29 mouse cellular contexts compared by ENCODE assay signal in genomic region chr7:19914558-19914957, GRCm38 (mm10). TPM values are rescaled to one million over a fixed set of nuclear protein-coding genes. Genes with fewer than 3 reads are reported as not detected.
"Had no signal": no experiment of that assay in that cellular context is flagged by ENCODE, and none has a peak within 500 bp of the region (broad histone marks: within the 10 kb centered on the region; RNA-seq: fewer than 3 reads in every experiment).

No protein-coding gene starts in this region.

- H3K4me3 ChIP-seq: gastrocnemius, adult 2 months; heart, adult 2 months; heart, embryonic 12.5 days; hindbrain, embryonic 10.5 days; hindbrain, embryonic 12.5 days; intestine, embryonic 15.5 days; layer of hippocampus, adult 2 months; left cerebral cortex, adult 2 months; limb, embryonic 10.5 days; limb, embryonic 12.5 days had no signal

- ATAC-seq: forebrain, postnatal 0 days; hindbrain, embryonic 16.5 days; inflammation-experienced regulatory T-cells, adult 6 months; intestine, embryonic 15.5 days; intestine, postnatal 0 days had no signal

- H3K9ac ChIP-seq: forebrain, postnatal 0 days; heart, embryonic 12.5 days; hindbrain, embryonic 12.5 days; hindbrain, embryonic 14.5 days; intestine, embryonic 15.5 days; limb, embryonic 12.5 days had no signal

- H3K27me3 ChIP-seq: heart, embryonic 12.5 days; hindbrain, embryonic 12.5 days; intestine, embryonic 15.5 days; limb, embryonic 12.5 days had no signal

- DNase-seq: forebrain, postnatal 0 days; gastrocnemius, adult 2 months; gastrocnemius, postnatal 10 days; gastrocnemius, postnatal 25 days; heart, adult 2 months; heart, postnatal 10 days; heart, postnatal 4 days; kidney, adult 18-20 months; kidney, adult 8-10 months; kidney, postnatal 10 days; kidney, postnatal 25 days; kidney, postnatal 4 days had no signal

- H3K9me3 ChIP-seq: heart, embryonic 12.5 days; hindbrain, embryonic 12.5 days; intestine, embryonic 15.5 days; limb, embryonic 10.5 days; limb, embryonic 12.5 days had no signal

- H3K4me2 ChIP-seq: heart, embryonic 12.5 days; hindbrain, embryonic 12.5 days; hindbrain, embryonic 14.5 days; intestine, embryonic 15.5 days; limb, embryonic 12.5 days had no signal

- H3K27ac ChIP-seq: gastrocnemius, adult 2 months; heart, adult 2 months; hindbrain, embryonic 10.5 days; hindbrain, embryonic 12.5 days; hindbrain, embryonic 14.5 days; intestine, embryonic 15.5 days; layer of hippocampus, adult 2 months; left cerebral cortex, adult 2 months; limb, embryonic 10.5 days; limb, embryonic 12.5 days had no signal

- H3K4me1 ChIP-seq: heart, embryonic 12.5 days; hindbrain, embryonic 10.5 days; hindbrain, embryonic 12.5 days; intestine, embryonic 15.5 days; limb, embryonic 10.5 days; limb, embryonic 12.5 days had no signal

RNA-seq across cellular contexts. Expression of gene Ceacam19, which starts 26.8 kb away (rescaled TPM):
- polyA plus RNA-seq: forebrain, postnatal 0 days; heart, adult 2 months; heart, embryonic 12.5 days; heart, embryonic 14.5 days; hindbrain, embryonic 10.5 days; hindbrain, embryonic 12.5 days; hindbrain, embryonic 14.5 days; hindbrain, embryonic 16.5 days; inflammation-experienced regulatory T-cells, adult 6 months; intestine, embryonic 15.5 days; intestine, postnatal 0 days; kidney, embryonic 14.5 days; kidney, embryonic 16.5 days; limb, embryonic 10.5 days; limb, embryonic 12.5 days had no signal

RNA-seq across cellular contexts. Expression of gene Igsf23, which starts 36.0 kb away (rescaled TPM):
- polyA plus RNA-seq: forebrain, postnatal 0 days; hindbrain, embryonic 14.5 days; hindbrain, embryonic 16.5 days; kidney, embryonic 14.5 days had no signal

RNA-seq across cellular contexts. Expression of gene Ceacam20, which starts 50.7 kb away (rescaled TPM):
- polyA plus RNA-seq: forebrain, postnatal 0 days; heart, adult 2 months; heart, embryonic 12.5 days; heart, embryonic 14.5 days; hindbrain, embryonic 10.5 days; hindbrain, embryonic 12.5 days; hindbrain, embryonic 14.5 days; hindbrain, embryonic 16.5 days; kidney, embryonic 14.5 days; kidney, embryonic 16.5 days; limb, embryonic 10.5 days; limb, embryonic 12.5 days; limb, embryonic 14.5 days had no signal

RNA-seq across cellular contexts. Expression of gene Ceacam16, which starts 53.5 kb away (rescaled TPM):
- polyA plus RNA-seq: heart, embryonic 12.5 days; heart, embryonic 14.5 days; heart, embryonic 16.5 days; hindbrain, embryonic 10.5 days; hindbrain, embryonic 12.5 days; intestine, embryonic 15.5 days; intestine, postnatal 0 days; kidney, embryonic 14.5 days; limb, embryonic 10.5 days; limb, embryonic 12.5 days had no signal
